Mouse (Mus musculus): ENCODE results near the gene Foxc2.

DNA sequence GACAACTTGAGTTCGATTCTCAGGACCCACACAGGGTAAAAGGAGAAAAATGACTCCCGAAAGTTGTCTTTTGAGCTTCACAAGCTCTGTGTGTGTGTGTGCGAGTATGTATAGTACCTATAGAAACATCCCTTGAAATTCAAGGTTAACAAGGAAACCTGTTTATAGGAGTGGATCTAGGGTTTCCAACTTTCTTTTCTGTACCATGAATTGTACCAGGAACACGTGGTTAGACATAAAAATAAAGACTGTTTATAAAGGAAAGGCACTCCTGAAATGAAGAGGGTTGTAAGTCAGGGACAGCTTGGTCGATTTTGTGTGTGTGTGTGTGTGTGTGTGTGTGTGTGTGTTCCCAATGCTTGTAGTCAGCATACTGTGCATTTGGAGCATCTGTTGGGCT is 7.3 kb upstream of the Foxc2 start:
- TF ChIP-seq CTCF (IDR thresholded peaks at IDR 0.05; ENCODE audit: borderline replicate concordance, insufficient read depth, low read length): no peak
- TF ChIP-seq POLR2A (IDR thresholded peaks at IDR 0.05; ENCODE audit: low read depth, low read length): 0 out of 2 replicates have a peak, but pooled peaks have one; percentile 22

All from embryonic fibroblast, embryonic 13.5 days (primary cell).